Mouse (Mus musculus): ENCODE results near the gene Rnf214.
A peak's percentile ranks its signal among the peaks of the same experiment; 100 is the strongest.
"Not testable (repeated sequence)": the region's sequence is repeated elsewhere in the genome, so short reads cannot be mapped to it uniquely, and the experiment has no call there.

The Rnf214 gene

GRCm38 (mm10) chr9:45849528-45850408 lies 56.9 kb downstream of the Rnf214 start:
- peak; percentile 58 for DNase-seq (ENCODE audit: low spot score)

DNA sequence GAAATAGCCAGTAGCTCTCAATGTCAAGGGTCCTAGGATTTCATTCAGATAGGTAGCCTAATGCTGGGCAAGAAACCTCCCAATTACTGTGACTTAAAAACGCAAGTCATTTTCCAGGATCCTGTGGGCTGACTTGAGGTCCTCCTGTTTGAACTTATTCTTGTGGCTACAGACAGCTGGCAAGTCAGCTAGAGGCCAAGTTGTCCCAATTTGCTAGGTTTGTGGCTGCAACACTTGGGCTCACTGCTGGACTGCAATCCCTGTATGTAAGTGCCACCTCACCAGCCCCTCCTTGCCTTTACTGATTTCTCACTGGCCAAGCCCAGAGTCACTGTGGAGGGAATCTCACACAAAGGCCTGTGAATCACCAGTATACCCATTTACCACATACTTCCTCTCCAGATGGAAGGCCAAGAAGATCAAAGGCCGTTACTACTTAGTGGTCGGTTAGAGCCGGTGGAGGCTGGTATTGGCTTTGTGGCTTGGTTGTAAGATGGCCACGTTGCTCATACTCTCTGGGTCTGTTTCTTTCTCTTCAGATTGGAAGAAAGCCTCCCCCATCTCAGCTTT lies 59.7 kb downstream of the Rnf214 start:
- DNase-seq (ENCODE audit: low spot score) = no peak

- not testable (repeated sequence) for DNase-seq (ENCODE audit: low spot score)
Observed at GRCm38 (mm10) chr9:45846176-45846575, 60.5 kb downstream of the Rnf214 start.

DNA sequence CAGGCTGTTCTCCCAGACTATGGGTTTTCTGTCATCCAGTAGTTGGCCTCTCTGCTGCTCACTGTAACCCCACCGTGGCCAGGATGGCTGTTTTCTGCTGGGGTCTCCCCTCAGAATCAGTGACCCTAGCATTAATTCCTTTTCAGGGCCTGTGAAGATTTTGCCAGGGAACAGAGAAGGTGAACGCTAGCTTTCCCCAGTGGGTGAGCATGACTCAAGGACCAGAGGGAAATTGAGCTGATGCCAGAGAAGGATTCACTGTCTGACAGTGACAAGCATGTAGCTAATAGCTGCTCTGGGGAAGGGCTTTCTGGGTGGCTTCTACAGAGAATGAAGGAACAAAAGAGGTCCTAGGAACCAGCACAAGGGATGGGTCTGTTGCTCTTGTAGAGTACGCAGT lies 61.2 kb downstream of the Rnf214 start:
- no peak for DNase-seq (ENCODE audit: low spot score)

- DNase-seq (ENCODE audit: low spot score) = no peak
Observed at GRCm38 (mm10) chr9:45843780-45844179, 62.9 kb downstream of the Rnf214 start.

GRCm38 (mm10) chr9:45843007-45843406 lies 63.7 kb downstream of the Rnf214 start:
- DNase-seq (ENCODE audit: low spot score) = no peak

GRCm38 (mm10) chr9:45841458-45841857 lies 65.3 kb downstream of the Rnf214 start:
- no peak for DNase-seq (ENCODE audit: low spot score)

- DNase-seq (ENCODE audit: low spot score) = no peak
Observed at GRCm38 (mm10) chr9:45840331-45840730, 66.4 kb downstream of the Rnf214 start.

GRCm38 (mm10) chr9:45839982-45840300 lies 66.8 kb downstream of the Rnf214 start:
- DNase-seq (ENCODE audit: low spot score) = no peak

DNA sequence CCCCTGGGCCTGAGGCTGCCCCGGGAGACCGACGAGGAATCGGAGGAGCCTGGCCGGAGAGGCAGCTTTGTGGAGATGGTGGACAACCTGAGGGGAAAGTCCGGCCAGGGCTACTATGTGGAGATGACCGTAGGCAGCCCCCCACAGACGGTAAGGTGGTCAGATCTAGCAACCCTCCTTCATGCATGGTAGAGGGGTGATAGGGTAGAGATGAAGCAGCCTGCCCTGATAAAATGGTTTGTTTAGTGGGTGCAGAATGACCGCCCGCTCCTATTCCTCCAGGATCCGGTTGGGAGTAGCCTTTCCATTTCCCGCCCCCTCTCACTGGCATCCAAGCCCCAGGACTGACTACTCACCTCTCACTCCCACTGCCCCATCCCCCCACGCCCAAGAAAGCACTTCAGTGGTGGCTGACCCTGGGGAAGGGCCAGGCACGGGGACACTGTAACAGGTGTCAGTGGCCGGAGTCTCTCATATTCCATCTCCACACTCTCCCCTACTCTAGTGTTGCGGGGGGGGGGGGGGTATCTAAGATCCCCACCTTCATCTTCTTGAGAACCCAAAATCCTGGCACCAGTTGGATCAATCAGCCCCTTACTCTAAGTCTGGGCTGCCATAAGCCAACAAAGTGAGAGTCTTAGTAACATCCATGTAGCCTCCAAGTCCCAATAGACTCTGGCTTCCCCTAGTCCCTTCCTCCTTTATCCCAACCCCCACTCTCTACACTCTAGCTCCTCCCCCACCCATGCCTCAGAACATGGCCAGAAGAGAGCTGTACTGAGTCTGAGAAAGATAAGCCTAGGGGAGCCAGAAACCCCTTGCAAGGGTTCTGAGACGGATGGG lies 67.4 kb downstream of the Rnf214 start:
- no peak for DNase-seq (ENCODE audit: low spot score)

DNA sequence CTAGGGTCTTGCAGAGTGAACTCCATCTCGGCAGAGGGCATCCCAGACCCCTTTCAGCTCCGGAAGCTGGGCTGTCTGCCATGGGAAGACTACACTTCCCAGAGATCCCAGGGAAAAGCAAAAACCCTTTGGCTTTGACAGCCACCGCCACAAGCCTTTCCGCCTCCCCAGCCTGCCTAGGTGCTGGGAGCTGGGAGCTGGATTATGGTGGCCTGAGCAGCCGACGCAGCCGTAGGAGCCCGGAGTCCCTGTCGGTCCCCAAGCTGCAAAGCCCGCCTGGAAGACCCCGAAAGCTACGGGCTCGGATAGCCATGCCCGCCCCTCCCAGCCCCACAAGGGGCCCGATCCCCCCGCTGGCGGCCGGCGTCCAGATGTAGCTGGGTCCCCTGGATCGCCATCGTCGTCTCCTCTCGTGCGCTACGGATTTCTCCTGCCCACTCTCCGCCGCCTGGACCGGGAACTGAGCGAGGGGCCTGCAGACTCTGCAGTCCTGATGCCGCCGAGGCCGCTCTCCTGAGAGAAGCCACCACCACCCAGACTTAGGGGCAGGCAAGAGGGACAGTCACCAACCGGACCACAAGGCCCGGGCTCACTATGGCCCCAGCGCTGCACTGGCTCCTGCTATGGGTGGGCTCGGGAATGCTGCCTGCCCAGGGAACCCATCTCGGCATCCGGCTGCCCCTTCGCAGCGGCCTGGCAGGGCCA lies 68.1 kb downstream of the Rnf214 start, which contains the start of gene Bace1:
Gene Bace1 (plus strand): TSS at position 147 of the 705 bp plus-strand sequence.
- peak; percentile 84 for DNase-seq (ENCODE audit: low spot score)

GRCm38 (mm10) chr9:45838069-45838433 lies 68.7 kb downstream of the Rnf214 start:
- DNase-seq (ENCODE audit: low spot score) = no peak

DNA sequence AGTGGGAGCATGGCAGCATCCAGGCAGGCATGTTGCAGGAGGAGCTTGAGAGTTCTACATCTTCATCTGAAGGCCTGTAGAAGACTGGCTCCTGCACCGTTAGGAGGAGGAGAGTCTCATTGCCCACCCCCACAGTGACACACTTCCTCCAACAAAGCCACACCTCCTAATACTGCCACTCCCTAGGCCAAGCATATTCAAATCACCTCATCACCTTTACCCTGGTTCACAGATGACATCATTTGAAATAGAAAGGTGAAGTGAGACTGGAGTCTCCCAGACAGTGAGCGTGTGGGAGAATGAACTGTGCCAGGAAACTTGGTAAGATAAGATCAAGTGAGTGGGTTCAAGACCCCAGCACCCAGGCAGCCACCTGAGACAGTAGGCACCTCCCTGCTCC lies 73.2 kb downstream of the Rnf214 start:
- no peak for DNase-seq (ENCODE audit: low spot score)

- DNase-seq (ENCODE audit: low spot score) = no peak
Observed at GRCm38 (mm10) chr9:45832898-45833297, 73.8 kb downstream of the Rnf214 start.

DNA sequence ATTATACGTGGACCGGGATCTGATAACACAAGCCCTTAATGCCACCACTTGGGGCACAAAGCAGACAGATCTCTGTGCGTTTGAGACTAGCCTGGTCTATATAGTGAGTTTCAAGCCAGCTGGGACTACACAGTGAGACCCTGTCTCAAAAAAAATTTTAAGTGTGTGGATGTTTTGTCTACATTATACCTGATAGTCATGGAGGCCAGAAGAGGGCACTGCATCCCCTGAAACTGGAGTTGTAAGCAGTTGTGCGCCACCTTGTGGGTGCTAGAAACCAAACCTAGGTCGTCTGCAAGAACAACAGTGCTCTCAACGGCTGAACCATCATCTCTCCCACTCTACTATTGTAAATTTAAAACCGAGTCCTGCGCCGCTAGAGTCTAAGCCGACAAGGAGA lies 77.6 kb downstream of the Rnf214 start:
- DNase-seq (ENCODE audit: low spot score) = no peak

- peak; percentile 88 for DNase-seq (ENCODE audit: low spot score)
Observed at GRCm38 (mm10) chr9:45828291-45828963, 78.3 kb downstream of the Rnf214 start, which contains the start of gene Cep164. Gene Cep164 (minus strand): TSS chr9:45828691.

GRCm38 (mm10) chr9:45827663-45828290 lies 78.9 kb downstream of the Rnf214 start:
- DNase-seq (ENCODE audit: low spot score) = no peak

GRCm38 (mm10) chr9:45818406-45819011 lies 88.2 kb downstream of the Rnf214 start:
- DNase-seq (ENCODE audit: low spot score) = no peak

DNA sequence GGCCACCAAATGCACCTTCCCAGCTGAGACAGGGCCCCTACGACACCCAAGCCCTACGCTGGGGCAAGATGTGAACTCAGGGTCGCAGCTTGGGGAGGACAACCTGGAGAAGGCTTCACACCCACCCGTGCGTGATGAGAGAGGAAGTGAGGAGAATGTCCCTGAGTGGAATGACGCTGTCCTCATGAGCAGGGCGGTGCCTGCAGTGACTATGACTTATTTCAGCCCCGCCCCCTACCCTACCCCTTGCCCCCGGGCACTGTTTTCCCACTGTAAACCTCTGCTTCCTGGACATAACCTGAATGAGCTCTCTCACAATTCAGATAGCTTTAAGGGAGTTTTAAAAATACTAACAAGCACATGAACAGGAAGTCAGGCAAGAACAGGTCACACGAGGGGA lies 91.2 kb downstream of the Rnf214 start:
- no peak for DNase-seq (ENCODE audit: low spot score)

DNA sequence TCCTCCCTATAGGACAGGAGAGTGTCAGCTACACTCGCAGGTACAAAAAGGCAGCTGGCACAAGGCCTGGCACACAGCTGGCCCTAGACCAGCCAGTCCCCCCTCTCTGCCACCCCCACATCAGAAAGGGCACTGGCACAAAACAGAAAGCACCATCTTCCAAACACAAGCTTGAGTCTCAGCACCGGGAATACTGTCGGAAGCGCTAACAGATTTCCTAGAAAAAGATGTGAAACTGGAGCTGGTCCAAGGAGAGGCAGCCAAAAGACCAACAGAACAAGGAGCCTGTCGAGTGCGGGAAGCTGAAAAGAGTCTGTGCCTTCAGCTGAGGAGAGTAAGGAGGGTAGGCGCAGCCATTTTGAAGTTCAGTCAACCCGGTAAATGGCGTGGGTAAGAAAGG lies 91.6 kb downstream of the Rnf214 start:
- no peak for DNase-seq (ENCODE audit: low spot score)
